Mouse (Mus musculus): Measurements from ENCODE around the gene Pkn1. TPM values are rescaled to one million over a fixed set of nuclear protein-coding genes. Genes with fewer than 3 reads are reported as not detected.
A peak's percentile ranks its signal among the peaks of the same experiment; 100 is the strongest.

Pkn1 gene
- 35.8 and 37.7 TPM in 2 replicates for polyA plus RNA-seq (2014; fragmentation: Nextera tagmentation; extraction: Ambion mirVana)

DNA sequence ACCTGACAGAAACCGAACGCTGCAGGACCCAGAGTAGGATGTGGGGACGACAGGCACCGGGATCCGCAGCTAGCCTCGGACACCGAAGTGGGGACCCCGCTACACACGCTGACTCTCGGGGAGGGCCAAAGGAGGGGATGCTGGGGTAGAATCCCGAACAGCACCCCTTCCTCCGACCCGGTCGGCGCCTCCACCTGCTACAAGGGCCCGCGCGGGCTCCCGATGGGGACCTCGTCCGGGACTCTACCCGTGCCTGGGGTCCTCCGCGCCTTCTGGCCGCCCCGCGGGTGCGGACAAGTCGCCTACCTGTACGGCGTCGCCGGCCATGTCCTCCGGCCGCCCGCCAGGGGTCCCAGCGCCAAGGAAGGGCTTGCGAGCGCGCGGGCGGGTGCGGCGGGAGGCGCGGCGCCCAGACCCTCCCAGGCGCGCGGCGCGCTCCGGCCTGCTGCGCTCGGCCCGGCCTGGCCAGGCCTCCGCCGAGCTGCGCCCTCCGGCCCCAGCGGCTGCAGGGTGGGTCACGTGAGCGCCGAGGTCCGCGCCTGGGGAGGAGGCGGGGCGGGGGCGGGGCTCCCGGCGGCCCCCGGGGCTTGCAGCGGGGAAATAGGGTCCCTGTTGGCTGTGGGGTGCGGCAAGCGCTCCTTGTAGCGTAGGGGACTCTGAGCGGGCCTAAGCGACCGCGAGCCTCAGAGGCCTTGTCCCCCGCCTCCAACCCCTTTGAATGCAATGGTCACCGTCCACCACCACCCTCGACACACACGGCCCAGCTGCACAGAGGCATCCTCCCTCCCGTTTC is at the start of gene Pkn1:
TSS of gene Pkn1 (minus strand) at position 519 of the 793 bp plus-strand sequence.
- H3K4me3 ChIP-seq (ENCODE audit: low read depth, low read length): peak within 1 kb of the TSS; percentile 87
- H3K4me1 ChIP-seq (ENCODE audit: insufficient read depth): peaks cover 11% of the 10 kb centered on the region; the same call in 1 of the 2 replicates
- peak within 1 kb of the TSS; percentile 87 for H3K27ac ChIP-seq (ENCODE audit: low read depth)
- under 1% methylated on average over 77 of the region's 85 CpGs for WGBS
- no peaks in the 10 kb centered on the region for H3K27me3 ChIP-seq (ENCODE audit: insufficient read depth, low read length)
- H3K9me3 ChIP-seq (ENCODE audit: low read depth, low read length): no peaks in the 10 kb centered on the region; the same call in 1 of the 2 replicates
- ATAC-seq (ENCODE audit: insufficient read depth): peak; percentile 92
- H3K9ac ChIP-seq: peak within 1 kb of the TSS; percentile 92
- peak; percentile 90 for DNase-seq
- no peaks in the 10 kb centered on the region for H3K36me3 ChIP-seq (ENCODE audit: insufficient read depth)
- peak within 1 kb of the TSS; percentile 98 for H3K4me2 ChIP-seq
- no peak for TF ChIP-seq CTCF (IDR thresholded peaks at IDR 0.05; ENCODE audit: low read depth)

DNA sequence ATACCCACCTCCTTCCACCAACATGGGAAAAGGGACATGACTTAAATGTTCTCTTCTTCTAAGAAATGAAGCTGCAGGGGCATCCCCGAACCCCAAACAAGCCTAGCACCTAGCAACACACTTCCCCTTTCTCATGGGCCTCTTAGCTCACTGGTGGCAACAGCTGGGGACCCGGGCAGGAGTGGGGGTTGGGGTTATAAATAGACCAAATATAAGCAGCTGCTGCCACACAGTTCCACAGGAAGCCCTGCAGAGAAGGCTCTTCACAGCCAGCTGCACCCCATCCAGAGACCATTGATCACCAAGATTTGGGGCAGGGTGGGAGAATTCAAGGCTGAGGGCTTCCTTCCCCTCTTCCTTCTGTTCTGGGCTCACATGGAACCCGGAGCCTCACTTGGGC is 49.7 kb upstream of the Pkn1 start:
- no peaks in the 10 kb centered on the region for H3K36me3 ChIP-seq (ENCODE audit: insufficient read depth)
- 0 out of 2 replicates have a peak, but pooled peaks cover 10% of the 10 kb centered on the region for H3K27me3 ChIP-seq (ENCODE audit: insufficient read depth, low read length)
- H3K4me3 ChIP-seq (ENCODE audit: low read depth, low read length): no peak overlapping the region
- peaks cover 9% of the 10 kb centered on the region for H3K4me1 ChIP-seq (ENCODE audit: insufficient read depth)
- H3K9ac ChIP-seq: no peak overlapping the region
- WGBS: 35% methylated on average over 3 of the region's 3 CpGs
- DNase-seq: peak; percentile 73
- TF ChIP-seq CTCF (IDR thresholded peaks at IDR 0.05; ENCODE audit: low read depth): no peak
- H3K27ac ChIP-seq (ENCODE audit: low read depth): peak overlapping the region; percentile 84; the same call in 1 of the 2 replicates
- peak; percentile 71 for ATAC-seq (ENCODE audit: insufficient read depth)
- no peaks in the 10 kb centered on the region for H3K9me3 ChIP-seq (ENCODE audit: low read depth, low read length)
- H3K4me2 ChIP-seq: peak overlapping the region; percentile 65; the same call in 1 of the 2 replicates

DNA sequence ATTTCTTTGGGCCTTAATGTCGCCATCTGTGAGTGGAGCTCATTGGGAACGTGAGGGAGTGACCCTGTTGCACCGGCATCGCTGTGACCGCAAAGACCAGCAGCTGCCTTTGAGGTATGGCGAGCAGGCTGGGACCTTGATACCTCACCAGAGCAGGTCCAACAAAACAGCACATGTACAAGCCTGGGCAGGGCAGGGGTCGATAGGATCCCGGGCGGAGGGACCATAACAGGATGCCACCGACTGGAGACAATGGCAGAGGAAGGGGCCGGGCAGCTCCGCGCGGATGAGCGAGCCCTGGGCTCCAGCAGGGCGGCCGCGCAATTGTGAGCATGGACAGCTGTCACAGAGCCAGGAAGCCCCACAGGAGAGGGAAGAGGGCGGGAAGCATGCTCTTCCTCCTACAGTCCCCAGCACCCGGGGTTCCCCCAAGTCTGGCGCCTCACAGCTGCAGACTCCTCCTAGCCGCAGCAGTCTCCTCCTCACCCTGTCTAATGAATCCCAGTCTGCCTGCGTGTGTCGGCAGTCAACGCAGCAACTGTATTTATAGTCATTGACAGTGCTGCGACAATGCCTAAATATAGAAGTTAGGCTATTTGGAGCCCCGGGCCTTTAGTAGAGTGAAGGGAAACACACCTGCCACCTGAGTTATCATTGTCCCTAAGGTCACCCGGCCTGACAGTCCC is 48.8 kb upstream of the Pkn1 start:
- Histone ChIP-seq H3K4me3 (ENCODE audit: low read depth, low read length) (peak overlapping the region; percentile 27), H3K9me3 (ENCODE audit: low read depth, low read length) (no peaks in the 10 kb centered on the region), H3K27ac (ENCODE audit: low read depth) (peak overlapping the region; percentile 84), H3K4me2 (peak overlapping the region; percentile 65), H3K27me3 (ENCODE audit: insufficient read depth, low read length) (0 out of 2 replicates have a peak, but pooled peaks cover 10% of the 10 kb centered on the region), H3K9ac (peak overlapping the region; percentile 54), H3K4me1 (ENCODE audit: insufficient read depth) (peaks cover 9% of the 10 kb centered on the region), H3K36me3 (ENCODE audit: insufficient read depth) (no peaks in the 10 kb centered on the region)
- ATAC-seq (ENCODE audit: insufficient read depth) (peak; percentile 90), DNase-seq (peak; percentile 82)
- no peak for TF ChIP-seq CTCF (IDR thresholded peaks at IDR 0.05; ENCODE audit: low read depth)
- 2% methylated on average over 28 of the region's 28 CpGs for WGBS

DNA sequence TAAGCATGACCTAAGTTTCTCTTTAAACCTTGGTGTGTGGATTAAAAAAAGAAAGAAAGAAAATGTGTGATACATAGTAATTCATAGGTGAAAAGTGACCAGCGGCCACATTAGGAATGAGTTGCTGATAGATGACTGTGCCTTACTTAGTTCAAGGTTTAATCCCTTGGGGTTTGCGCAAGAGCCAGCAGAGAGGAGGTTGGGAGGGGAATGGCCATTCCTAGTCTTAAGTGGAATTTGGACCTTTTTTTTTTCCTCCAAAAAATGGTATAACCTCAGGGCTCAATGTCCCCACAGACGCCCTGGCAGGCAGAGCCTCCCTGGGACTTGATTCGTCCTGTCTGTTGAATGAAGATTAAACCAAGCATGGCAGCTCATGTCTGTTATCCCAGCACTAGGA is 45.1 kb upstream of the Pkn1 start:
- Histone ChIP-seq H3K27me3 (ENCODE audit: insufficient read depth, low read length) (0 out of 2 replicates have a peak, but pooled peaks cover 13% of the 10 kb centered on the region), H3K4me3 (ENCODE audit: low read depth, low read length) (no peak overlapping the region), H3K27ac (ENCODE audit: low read depth) (no peak overlapping the region), H3K4me1 (ENCODE audit: insufficient read depth) (peaks cover 17% of the 10 kb centered on the region), H3K4me2 (no peak overlapping the region), H3K36me3 (ENCODE audit: insufficient read depth) (no peaks in the 10 kb centered on the region), H3K9ac (no peak overlapping the region), H3K9me3 (ENCODE audit: low read depth, low read length) (no peaks in the 10 kb centered on the region)
- TF ChIP-seq CTCF (IDR thresholded peaks at IDR 0.05; ENCODE audit: low read depth): no peak
- no peak for DNase-seq
- ATAC-seq (ENCODE audit: insufficient read depth): no peak
- 76% methylated on average over 4 of the region's 4 CpGs for WGBS

DNA sequence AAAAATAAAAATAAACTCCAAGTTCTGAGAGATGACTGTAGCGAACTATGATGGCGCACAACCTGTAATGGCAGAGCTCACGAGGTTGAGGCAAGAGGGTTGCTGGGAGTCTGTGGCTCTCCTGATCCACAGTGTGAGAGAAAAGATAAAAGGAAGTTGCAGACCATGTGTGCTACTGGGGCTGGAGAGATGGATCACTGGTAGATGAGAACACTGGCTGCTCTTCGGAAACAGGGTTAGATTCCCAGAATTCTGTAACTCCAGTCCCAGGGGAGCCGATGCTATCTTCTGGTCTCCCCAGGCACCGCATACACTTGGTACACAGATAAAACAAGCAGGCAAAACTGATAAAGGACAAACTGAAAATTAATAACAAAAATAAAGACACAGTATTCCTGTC is 44.0 kb upstream of the Pkn1 start:
- TF ChIP-seq CTCF (IDR thresholded peaks at IDR 0.05; ENCODE audit: low read depth): no peak
- no peak overlapping the region for H3K9ac ChIP-seq
- H3K4me2 ChIP-seq: no peak overlapping the region
- H3K36me3 ChIP-seq (ENCODE audit: insufficient read depth): no peaks in the 10 kb centered on the region
- no peak for ATAC-seq (ENCODE audit: insufficient read depth)
- no peak overlapping the region for H3K4me3 ChIP-seq (ENCODE audit: low read depth, low read length)
- no peak overlapping the region for H3K27ac ChIP-seq (ENCODE audit: low read depth)
- H3K4me1 ChIP-seq (ENCODE audit: insufficient read depth): peaks cover 8% of the 10 kb centered on the region
- 91% methylated on average over 6 of the region's 6 CpGs for WGBS
- no peaks in the 10 kb centered on the region for H3K9me3 ChIP-seq (ENCODE audit: low read depth, low read length)
- H3K27me3 ChIP-seq (ENCODE audit: insufficient read depth, low read length): 0 out of 2 replicates have a peak, but pooled peaks cover 10% of the 10 kb centered on the region
- DNase-seq: no peak

DNA sequence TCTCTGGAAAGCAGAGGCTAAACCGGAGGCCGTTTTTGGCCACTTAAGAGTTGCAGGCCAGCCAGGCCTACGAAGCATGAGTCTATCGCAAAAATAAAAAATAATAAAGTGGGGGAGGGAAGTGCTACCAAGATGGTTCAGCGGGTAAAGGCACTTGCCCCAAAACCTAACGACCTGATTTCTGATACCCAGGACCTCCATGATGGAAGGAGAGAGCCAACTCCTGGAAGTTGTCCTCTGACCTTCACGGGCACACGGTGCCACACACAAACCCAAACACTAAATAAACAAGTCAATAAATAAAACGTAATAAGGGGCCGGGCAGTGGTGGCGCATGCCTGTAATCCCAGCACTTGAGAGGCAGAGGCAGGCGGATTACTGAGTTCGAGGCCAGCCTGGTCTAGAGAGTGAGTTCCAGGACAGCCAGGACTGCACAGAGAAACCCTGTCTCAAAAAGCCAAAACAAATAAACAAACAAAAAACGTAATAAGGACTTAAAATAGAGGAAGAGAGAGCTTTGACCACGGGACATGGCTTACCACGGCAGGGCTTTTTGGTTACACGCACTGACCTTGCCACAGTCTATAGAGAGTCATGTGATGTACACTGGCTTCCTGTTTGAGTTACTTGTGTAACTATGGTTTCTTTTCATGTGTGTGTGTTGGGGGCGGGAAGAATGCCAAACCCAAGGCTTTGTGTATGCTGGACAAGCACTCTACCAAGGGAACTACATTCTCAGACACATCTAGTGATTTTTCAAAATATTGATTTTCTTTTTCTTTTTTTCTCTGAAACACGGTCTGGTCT is 43.1 kb upstream of the Pkn1 start:
- peak overlapping the region; percentile 71 for H3K9ac ChIP-seq
- TF ChIP-seq CTCF (IDR thresholded peaks at IDR 0.05; ENCODE audit: low read depth): no peak

More for the DNA sequence above, 43.1 kb upstream of the Pkn1 start:
- Histone ChIP-seq H3K4me1 (ENCODE audit: insufficient read depth) (peaks cover 16% of the 10 kb centered on the region), H3K27ac (ENCODE audit: low read depth) (peak overlapping the region; percentile 84; the same call in 1 of the 2 replicates), H3K36me3 (ENCODE audit: insufficient read depth) (no peaks in the 10 kb centered on the region), H3K4me2 (peak overlapping the region; percentile 92), H3K4me3 (ENCODE audit: low read depth, low read length) (peak overlapping the region; percentile 58), H3K9me3 (ENCODE audit: low read depth, low read length) (no peaks in the 10 kb centered on the region), H3K27me3 (ENCODE audit: insufficient read depth, low read length) (0 out of 2 replicates have a peak, but pooled peaks cover 4% of the 10 kb centered on the region)
- no peak for ATAC-seq (ENCODE audit: insufficient read depth)
- DNase-seq: peak; percentile 66
- WGBS: 68% methylated on average over 19 of the region's 19 CpGs
